Mouse (Mus musculus) forebrain, embryonic 11.5 days (tissue): ENCODE data around the gene Nectin3. TPM values are rescaled to one million over a fixed set of nuclear protein-coding genes. Genes with fewer than 3 reads are reported as not detected.
A peak's percentile ranks its signal among the peaks of the same experiment; 100 is the strongest.

ENCODE experiments used
- ATAC-seq: fragments of 200-750 bp; cut with Nextera tagmentation; replicated peaks from 2 replicates; pipeline ENCODE4 v1.8.0; 2017; ENCODE audit warnings: moderate TSS enrichment; ENCODE audit not compliant: low FRiP score
- DNase-seq: peaks from one replicate; pipeline ENCODE4 v3.0.0-alpha.2; 2017; ENCODE audit warnings: low spot score
- H3K27ac ChIP-seq: fragments of 300-500 bp; sonication (generic); 2 replicates; pipeline ENCODE4 v1.5.1; 2014; ENCODE audit warnings: low read depth, low read length
- H3K27me3 ChIP-seq: fragments of 300-500 bp; sonication (generic); 2 replicates; pipeline ENCODE4 v1.6.1; 2014; ENCODE audit warnings: mild to moderate bottlenecking, low read length, mixed read lengths; ENCODE audit not compliant: control insufficient read depth, insufficient read depth
- H3K36me3 ChIP-seq: fragments of 300-500 bp; sonication (generic); 2 replicates; pipeline ENCODE4 v1.6.1; 2014; ENCODE audit warnings: mild to moderate bottlenecking, low read length, moderate library complexity, mixed read lengths; ENCODE audit not compliant: control insufficient read depth, insufficient read depth
- H3K4me1 ChIP-seq: fragments of 300-500 bp; sonication (generic); replicated peaks from 2 replicates; pipeline ENCODE4 v1.6.1; 2014; ENCODE audit warnings: low read length, mixed read lengths; ENCODE audit not compliant: control insufficient read depth, insufficient read depth
- H3K4me2 ChIP-seq: fragments of 300-500 bp; sonication (generic); 2 replicates; pipeline ENCODE4 v1.6.1; 2014; ENCODE audit warnings: low read depth, mild to moderate bottlenecking, low read length, moderate library complexity, mixed read lengths; ENCODE audit not compliant: severe bottlenecking
- H3K4me3 ChIP-seq: fragments of 300-500 bp; sonication (generic); 2 replicates; pipeline ENCODE4 v1.5.1; 2014; ENCODE audit warnings: low read depth, low read length
- H3K9ac ChIP-seq: fragments of 300-500 bp; sonication (generic); 2 replicates; pipeline ENCODE4 v1.6.1; 2014; ENCODE audit warnings: low read length
- H3K9me3 ChIP-seq: fragments of 300-500 bp; sonication (generic); 2 replicates; pipeline ENCODE4 v1.6.1; 2016; ENCODE audit warnings: low read length, mixed read lengths; ENCODE audit not compliant: control insufficient read depth
- WGBS: fragments of 180-500 bp; shearing (Covaris S2); extraction: QIAGEN DNeasy Blood & Tissue Kit; methylation state at CpG from one replicate; pipeline ENCODE4 v1.1.7; 2014; 5-methylcytosine and 5-hydroxymethylcytosine counted together
- polyA plus RNA-seq: library from polyadenylated mRNA; unstranded; fragments of >200 nt; fragmentation: Nextera tagmentation; extraction: Ambion mirVana; gene quantifications from 2 replicates; pipeline ENCODE4 v1.2.1, GENCODE M21; 2014

Gene Nectin3
- polyA plus RNA-seq, 1 experiment from 2014 or later = 81.0 TPM

- Histone ChIP-seq H3K27ac (no peak overlapping the region), H3K27me3 (no peaks in the 10 kb centered on the region), H3K9ac (no peak overlapping the region), H3K9me3 (no peaks in the 10 kb centered on the region), H3K36me3 (no peaks in the 10 kb centered on the region), H3K4me1 (no peaks in the 10 kb centered on the region), H3K4me2 (no peak overlapping the region), H3K4me3 (no peak overlapping the region)
- ATAC-seq = no peak
- 84% methylated on average over 4 of the region's 4 CpGs for WGBS
- DNase-seq = no peak
These were observed 5.7 kb upstream of the Nectin3 start for GRCm38 (mm10) chr16:46504006-46504405.

- DNase-seq (no peak), ATAC-seq (no peak)
- no peak overlapping the region for H3K27ac ChIP-seq
- H3K9me3 ChIP-seq = no peaks in the 10 kb centered on the region
- no peak overlapping the region for H3K9ac ChIP-seq
- H3K4me2 ChIP-seq = no peak overlapping the region
- no peaks in the 10 kb centered on the region for H3K27me3 ChIP-seq
- no peaks in the 10 kb centered on the region; the same call in 1 of the 2 replicates for H3K4me1 ChIP-seq
- WGBS = 72% methylated on average over 2 of the region's 2 CpGs
- no peaks in the 10 kb centered on the region for H3K36me3 ChIP-seq
- no peak overlapping the region for H3K4me3 ChIP-seq
These were observed 4.0 kb upstream of the Nectin3 start for GRCm38 (mm10) chr16:46502311-46502710.

GRCm38 (mm10) chr16:46500759-46501158 is 2.4 kb upstream of the Nectin3 start:
- DNase-seq = no peak
- 40% methylated on average over 3 of the region's 3 CpGs for WGBS

DNA sequence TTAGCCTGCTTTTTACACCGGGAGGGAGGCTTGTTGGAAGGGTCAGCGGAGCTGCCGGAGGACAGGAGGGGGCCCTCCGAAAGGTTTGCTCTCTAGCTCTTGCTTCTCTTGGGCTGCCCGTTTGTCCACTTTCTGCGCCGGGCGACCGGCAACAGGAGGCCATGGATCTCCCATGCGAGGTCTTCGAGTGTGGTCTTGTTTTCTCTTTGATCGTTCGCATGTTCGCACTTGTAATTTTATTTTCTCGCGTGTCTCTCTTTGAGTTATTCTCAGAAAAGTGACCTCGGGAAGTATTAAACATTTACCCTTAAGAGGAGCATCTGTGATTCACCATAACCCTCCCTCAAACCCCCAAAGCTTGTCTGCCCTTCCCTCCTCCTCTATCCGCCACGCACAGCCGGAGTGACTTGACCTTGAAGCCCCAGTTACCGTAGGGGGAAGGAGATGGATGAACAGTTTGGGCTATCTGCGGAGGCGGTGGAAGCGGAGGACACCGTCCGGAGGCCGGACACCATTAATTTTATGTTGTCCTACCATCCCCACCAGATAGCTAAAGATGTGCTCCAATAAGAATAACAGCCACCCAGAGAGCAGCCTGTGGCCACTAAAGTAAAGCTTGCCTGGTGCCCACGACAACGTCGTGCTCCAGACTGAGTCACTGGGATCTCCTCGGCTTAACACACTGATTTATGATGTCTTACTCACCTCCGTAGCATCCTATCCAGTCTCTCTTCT is 472 bp downstream of the Nectin3 start:
- Histone ChIP-seq H3K4me2 (peak overlapping the region; percentile 67), H3K27me3 (no peaks in the 10 kb centered on the region), H3K27ac (peak overlapping the region; percentile 93), H3K9ac (peak overlapping the region; percentile 97), H3K9me3 (no peaks in the 10 kb centered on the region), H3K4me3 (peak overlapping the region; percentile 90), H3K4me1 (peaks cover 2% of the 10 kb centered on the region; the same call in 1 of the 2 replicates), H3K36me3 (no peaks in the 10 kb centered on the region)
- under 1% methylated on average over 32 of the region's 32 CpGs for WGBS
- ATAC-seq (no peak; the same call in 1 of the 2 replicates), DNase-seq (peak; percentile 65)

More at GRCm38 (mm10) chr16:46500759-46501158, 2.4 kb upstream of the Nectin3 start:
- Histone ChIP-seq H3K27me3 (no peaks in the 10 kb centered on the region), H3K4me3 (no peak overlapping the region), H3K4me1 (no peaks in the 10 kb centered on the region; the same call in 1 of the 2 replicates), H3K36me3 (no peaks in the 10 kb centered on the region), H3K4me2 (no peak overlapping the region), H3K9ac (no peak overlapping the region), H3K9me3 (no peaks in the 10 kb centered on the region), H3K27ac (no peak overlapping the region)
- no peak for ATAC-seq

DNA sequence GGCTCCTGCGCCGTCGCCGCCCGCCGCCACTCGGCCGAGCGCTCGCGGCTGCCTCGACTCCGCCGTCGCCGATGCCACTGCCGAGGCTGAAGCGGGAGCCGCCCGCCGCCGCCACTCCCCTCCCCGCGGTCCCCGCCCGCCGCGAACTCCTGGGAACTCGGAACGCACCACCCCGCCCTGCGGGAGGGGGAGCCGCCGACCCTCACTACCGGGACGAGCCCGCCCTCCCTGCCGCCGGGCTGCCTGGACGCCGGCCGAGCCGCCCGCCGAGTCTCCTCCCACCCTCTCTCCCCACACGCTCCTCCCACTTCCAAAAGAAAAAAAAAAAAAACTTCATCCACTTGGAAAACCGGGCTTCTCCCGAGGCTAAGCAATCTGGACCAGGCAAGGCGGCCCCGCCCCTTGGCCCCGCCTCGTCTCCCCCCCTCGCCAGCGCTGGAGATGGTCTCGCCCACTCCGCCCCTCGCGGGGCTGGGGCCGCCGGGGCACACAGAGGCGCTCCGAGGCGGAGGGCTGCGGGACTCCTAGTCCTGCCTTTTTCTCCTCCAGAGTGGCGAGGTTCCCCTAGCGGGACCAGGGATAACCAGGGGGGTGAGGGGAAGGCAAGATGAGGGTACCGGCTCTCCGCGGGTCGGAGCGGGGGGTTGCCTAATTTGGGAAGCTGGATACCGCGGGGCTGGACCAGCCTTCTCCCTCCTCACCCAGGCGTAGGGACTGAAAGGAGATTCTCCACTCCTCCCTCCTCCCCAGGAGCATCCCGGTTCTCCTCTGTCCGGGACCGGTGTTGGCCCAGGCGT is 1.2 kb downstream of the Nectin3 start:
- peak; percentile 99 for DNase-seq
- Histone ChIP-seq H3K4me2 (peak overlapping the region; percentile 67), H3K4me1 (peaks cover 2% of the 10 kb centered on the region; the same call in 1 of the 2 replicates), H3K27ac (peak overlapping the region; percentile 93), H3K36me3 (0 out of 2 replicates have a peak, but pooled peaks cover 1% of the 10 kb centered on the region), H3K27me3 (no peaks in the 10 kb centered on the region), H3K9ac (peak overlapping the region; percentile 97), H3K9me3 (no peaks in the 10 kb centered on the region), H3K4me3 (peak overlapping the region; percentile 90)
- peak; percentile 96 for ATAC-seq
- WGBS = under 1% methylated on average over 68 of the region's 78 CpGs

GRCm38 (mm10) chr16:46496031-46496868 is 2.1 kb downstream of the Nectin3 start:
- peaks cover 2% of the 10 kb centered on the region; the same call in 1 of the 2 replicates for H3K4me1 ChIP-seq
- DNase-seq (peak; percentile 82), ATAC-seq (peak; percentile 25)
- H3K4me3 ChIP-seq = peak overlapping the region; percentile 90
- H3K36me3 ChIP-seq = 0 out of 2 replicates have a peak, but pooled peaks cover 3% of the 10 kb centered on the region
- peak overlapping the region; percentile 67 for H3K4me2 ChIP-seq
- no peaks in the 10 kb centered on the region for H3K9me3 ChIP-seq
- H3K27ac ChIP-seq = peak overlapping the region; percentile 93
- H3K9ac ChIP-seq = peak overlapping the region; percentile 97
- no peaks in the 10 kb centered on the region for H3K27me3 ChIP-seq
- WGBS = under 1% methylated on average over 66 of the region's 96 CpGs

DNA sequence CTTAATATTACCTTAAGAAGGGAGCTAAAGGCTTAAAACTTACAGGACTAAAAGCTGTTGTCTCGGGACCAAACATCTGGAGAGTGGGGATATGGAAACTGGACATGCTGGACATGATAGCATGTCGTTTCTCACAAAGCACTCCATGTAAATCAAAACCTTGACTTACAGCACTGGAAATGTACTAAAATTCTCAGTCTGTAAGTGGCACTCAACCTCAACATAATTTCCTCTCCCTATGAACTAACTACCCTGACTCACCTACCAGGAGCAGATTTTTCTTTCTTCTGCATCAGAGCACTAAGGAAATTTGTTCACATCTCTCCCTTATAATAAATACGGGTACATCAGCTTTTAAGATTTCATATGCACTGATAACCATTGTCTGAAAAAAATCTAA is 3.1 kb downstream of the Nectin3 start:
- no peaks in the 10 kb centered on the region for H3K27me3 ChIP-seq
- WGBS = 24% methylated on average over 3 of the region's 3 CpGs
- ATAC-seq (no peak), DNase-seq (no peak)
- H3K9ac ChIP-seq = peak overlapping the region; percentile 97
- no peak overlapping the region for H3K27ac ChIP-seq
- peak overlapping the region; percentile 90 for H3K4me3 ChIP-seq
- H3K4me1 ChIP-seq = peaks cover 2% of the 10 kb centered on the region; the same call in 1 of the 2 replicates
- no peaks in the 10 kb centered on the region for H3K9me3 ChIP-seq
- peak overlapping the region; percentile 67 for H3K4me2 ChIP-seq
- 0 out of 2 replicates have a peak, but pooled peaks cover 3% of the 10 kb centered on the region for H3K36me3 ChIP-seq
